Mouse (Mus musculus): ENCODE measurements around the gene Atat1.

DNA sequence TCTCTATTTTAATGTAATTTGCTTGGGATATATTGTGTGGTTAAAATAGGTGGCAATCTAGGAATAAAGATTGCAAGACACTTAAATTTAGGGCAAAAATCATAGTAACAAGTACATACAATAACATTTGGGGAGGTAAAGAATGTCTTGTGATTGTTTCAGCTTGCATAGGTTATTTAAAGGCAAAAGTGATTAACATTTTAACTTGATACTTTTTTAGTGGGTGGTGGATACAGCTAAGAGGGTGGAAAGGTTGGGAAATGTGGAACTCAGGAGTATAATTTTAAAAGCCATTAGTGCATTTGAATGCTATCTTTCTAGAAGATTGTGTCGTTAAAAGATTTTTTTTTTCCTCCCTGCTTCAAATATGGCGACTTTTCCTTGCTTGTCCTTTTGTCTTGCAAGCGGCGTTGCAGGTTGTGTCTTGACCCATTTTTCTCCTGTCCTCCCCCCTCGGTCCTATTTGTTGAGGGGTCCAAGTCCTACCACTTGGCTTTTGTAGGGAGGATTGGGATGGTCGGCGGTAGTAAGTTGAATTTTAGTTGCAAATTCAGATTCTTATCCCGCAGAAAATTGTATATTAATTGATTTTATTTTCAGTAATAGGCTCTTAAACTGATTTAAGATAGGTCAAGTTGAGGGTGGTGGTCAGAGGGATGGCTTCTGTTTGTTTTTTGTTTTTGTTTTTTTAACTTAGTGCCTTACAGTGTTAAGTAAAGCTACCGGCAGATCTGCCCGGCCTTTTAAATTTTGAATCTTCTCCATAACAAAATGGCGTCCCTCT, 8.6 kb upstream of the Atat1 start:
- no peak for TF ChIP-seq CTCF (IDR thresholded peaks at IDR 0.05)
- peak; percentile 55; the same call in 1 of the 2 replicates for TF ChIP-seq POLR2A (IDR thresholded peaks at IDR 0.05; ENCODE audit: insufficient read depth, low read depth, low read length)
